Mouse (Mus musculus) skeletal muscle tissue, adult 2 months (tissue): ENCODE measurements around the gene S1pr4.

ENCODE experiments used
- DNase-seq: peaks from one replicate; pipeline ENCODE4 v3.0.0-alpha.2; 2012; ENCODE audit warnings: low read depth, low spot score

S1pr4 gene

GRCm38 (mm10) chr10:81519227-81519977, 19.5 kb upstream of the S1pr4 start:
- no peak for DNase-seq

GRCm38 (mm10) chr10:81518546-81518945, 18.6 kb upstream of the S1pr4 start:
- DNase-seq = no peak

GRCm38 (mm10) chr10:81517227-81517626, 17.3 kb upstream of the S1pr4 start:
- no peak for DNase-seq

- no peak for DNase-seq
Observed at GRCm38 (mm10) chr10:81513798-81514197, 13.9 kb upstream of the S1pr4 start.

- no peak for DNase-seq
Observed at GRCm38 (mm10) chr10:81510246-81510810, 10.4 kb upstream of the S1pr4 start.

GRCm38 (mm10) chr10:81507691-81508489, 8.0 kb upstream of the S1pr4 start:
- no peak for DNase-seq

GRCm38 (mm10) chr10:81507095-81507494, 7.2 kb upstream of the S1pr4 start:
- DNase-seq = no peak

GRCm38 (mm10) chr10:81505016-81505664, 5.2 kb upstream of the S1pr4 start:
- no peak for DNase-seq

- peak; percentile 59 for DNase-seq
Observed at GRCm38 (mm10) chr10:81502658-81503057, 2.7 kb upstream of the S1pr4 start.

GRCm38 (mm10) chr10:81501863-81502262, 1.9 kb upstream of the S1pr4 start:
- DNase-seq = no peak

- DNase-seq = peak; percentile 48
Observed at GRCm38 (mm10) chr10:81499250-81499901, 556 bp downstream of the S1pr4 start.

- DNase-seq = no peak
Observed at GRCm38 (mm10) chr10:81498316-81499249, 1.3 kb downstream of the S1pr4 start.

GRCm38 (mm10) chr10:81497401-81498270, 2.3 kb downstream of the S1pr4 start:
- DNase-seq = no peak

GRCm38 (mm10) chr10:81496969-81497368, 3.0 kb downstream of the S1pr4 start:
- DNase-seq = no peak

- DNase-seq = peak; percentile 96
Observed at GRCm38 (mm10) chr10:81496264-81496901, 3.5 kb downstream of the S1pr4 start, which contains the start of gene Ncln. TSS of gene Ncln (minus strand) at chr10:81496392.

- DNase-seq = no peak
Observed at GRCm38 (mm10) chr10:81495616-81496263, 4.2 kb downstream of the S1pr4 start.

- DNase-seq = no peak
Observed at GRCm38 (mm10) chr10:81495151-81495550, 4.8 kb downstream of the S1pr4 start.
